Mouse (Mus musculus): ENCODE measurements around the gene Ddr1.

Gene Ddr1

GRCm38 (mm10) chr17:35636363-35636762, 68.1 kb downstream of the Ddr1 start:
- in situ Hi-C loops (cut with MboI, MseI): no loop called here

- in situ Hi-C loops (cut with MboI, MseI): no loop called here
These were observed 68.7 kb downstream of the Ddr1 start for GRCm38 (mm10) chr17:35635699-35636111.

- in situ Hi-C loops (cut with MboI, MseI): no loop called here
These were observed 69.2 kb downstream of the Ddr1 start for GRCm38 (mm10) chr17:35635202-35635601.

GRCm38 (mm10) chr17:35633992-35634391, 70.4 kb downstream of the Ddr1 start:
- in situ Hi-C loops (cut with MboI, MseI): loop anchor here (5.0 kb wide), 1 partner anchor 93 kb away; no protein-coding TSS in a partner anchor
